Mouse (Mus musculus): ENCODE data around the gene Nmu.

- TF ChIP-seq POLR2A (IDR thresholded peaks at IDR 0.05; ENCODE audit: borderline replicate concordance, extremely low read depth, insufficient read depth, insufficient read length, poor library complexity, severe bottlenecking) (no peak), CTCF (IDR thresholded peaks at IDR 0.05; ENCODE audit: borderline replicate concordance, extremely low read depth, insufficient read depth, insufficient read length) (no peak)
These were observed 30.8 kb upstream of the Nmu start for GRCm38 (mm10) chr5:76394382-76394781.

Measured in brain, embryonic 14.5 days (tissue).